Mouse (Mus musculus) liver, adult 2 months (tissue): Measurements from ENCODE around the gene Cryga.

ENCODE experiments used
- CTCF ChIP-seq: fragments of 200-500 bp; IDR thresholded peaks from 2 replicates; pipeline ENCODE4 v1.5.1; 2011; ENCODE audit warnings: low read depth, low read length, control low read depth
- POLR2A ChIP-seq: fragments of 200-500 bp; IDR thresholded peaks from 2 replicates; pipeline ENCODE4 v1.6.1; 2011; ENCODE audit warnings: low read length, control low read depth; ENCODE audit not compliant: insufficient read depth; ENCODE audit errors: extremely low read depth

GRCm38 (mm10) chr1:65112031-65112806, 9.0 kb upstream of the Cryga start:
- TF ChIP-seq CTCF (peak; percentile 71), POLR2A (no peak)
